Mouse (Mus musculus): ENCODE results near the gene F5.
A peak's percentile ranks its signal among the peaks of the same experiment; 100 is the strongest.

Gene F5

DNA sequence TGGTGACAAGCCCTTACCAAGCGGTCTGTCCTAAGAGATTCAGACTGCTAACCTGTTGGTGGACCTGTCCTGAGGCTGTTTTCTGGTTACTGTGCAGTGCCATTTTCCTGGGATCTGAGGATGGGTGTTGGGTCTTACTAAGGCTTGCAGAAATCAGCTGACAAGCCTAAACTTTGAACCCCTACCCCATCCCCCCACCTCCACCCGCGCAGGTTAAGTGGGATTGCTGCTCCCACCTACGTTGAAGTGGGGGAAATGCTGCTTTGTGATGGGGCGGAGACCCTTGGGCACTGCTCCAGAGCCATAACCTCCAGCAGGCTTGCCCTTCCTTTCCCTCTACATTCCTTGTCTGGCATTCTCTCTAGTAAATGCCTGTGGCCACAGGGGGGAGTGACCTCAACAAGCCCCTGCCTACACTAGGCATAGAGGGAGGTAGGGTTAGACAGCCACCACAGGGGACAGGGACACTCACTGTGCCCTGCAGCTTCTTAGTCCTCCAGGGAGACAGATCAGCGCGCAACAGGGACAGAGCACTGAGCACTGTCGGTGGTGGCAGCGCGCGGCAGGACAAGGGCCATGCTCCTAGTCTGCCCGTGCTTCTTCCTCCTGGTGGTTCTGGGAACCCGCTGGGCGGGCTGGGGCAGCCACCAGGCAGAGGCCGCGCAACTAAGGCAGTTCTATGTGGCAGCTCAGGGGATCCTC lies at the start of gene F5:
Gene F5, plus strand, starts transcription at position 452 of the 702 bp plus-strand sequence.
- no peak for DNase-seq

DNA sequence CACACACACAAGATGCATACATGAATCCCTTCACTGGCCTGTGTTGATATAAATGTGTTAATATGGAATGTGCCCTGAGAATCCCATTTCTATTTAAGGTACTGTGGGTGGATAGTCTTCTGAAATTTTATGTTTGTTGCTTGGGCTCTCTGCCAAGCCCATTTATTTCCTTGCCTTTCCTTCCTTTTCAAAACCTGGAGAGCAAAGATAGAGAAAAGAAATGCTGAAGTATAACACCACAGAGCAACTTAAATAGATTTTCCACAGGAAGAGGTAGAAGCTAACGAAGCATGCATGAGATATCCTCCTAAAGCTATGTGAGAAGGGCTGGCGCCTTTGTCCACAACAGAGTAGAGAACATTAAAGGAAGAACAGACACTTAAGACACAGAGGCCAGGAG lies 41.9 kb upstream of the F5 start:
- DNase-seq = no peak

DNA sequence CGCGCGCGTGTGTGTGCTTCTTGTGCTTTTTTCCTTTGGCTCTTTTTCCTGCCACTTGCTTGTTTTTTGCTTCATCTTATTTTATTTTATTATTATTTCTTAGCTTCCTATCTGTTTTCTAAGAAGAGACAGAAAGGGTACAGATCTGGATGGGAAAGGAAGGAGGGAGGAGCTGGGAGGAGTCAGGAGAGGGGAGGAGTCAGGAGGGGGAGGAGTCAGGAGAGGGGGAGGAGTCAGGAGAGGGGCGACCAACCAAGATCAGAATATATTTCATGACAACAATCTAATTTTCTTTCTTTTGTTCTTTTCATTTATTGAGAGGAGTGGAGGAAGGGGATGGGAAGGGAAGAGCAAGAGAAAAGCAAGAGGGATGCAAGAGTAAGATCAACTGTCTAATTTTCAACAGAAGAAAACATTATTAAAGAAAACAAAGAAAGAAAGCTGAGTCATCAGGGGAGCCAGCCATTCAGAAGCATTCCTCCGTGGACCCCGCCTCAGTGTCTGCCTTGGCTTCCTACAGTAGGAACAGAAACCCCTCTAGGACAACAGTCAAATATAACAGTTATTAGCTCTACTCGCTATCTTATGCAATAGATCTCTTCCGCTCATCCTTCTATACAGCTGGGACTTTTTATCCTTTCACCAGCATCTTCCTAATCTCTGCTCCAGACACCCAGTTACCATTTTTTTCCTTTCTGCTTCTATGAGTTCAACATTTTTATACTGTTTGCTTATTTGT lies 40.9 kb upstream of the F5 start:
- DNase-seq = no peak

DNA sequence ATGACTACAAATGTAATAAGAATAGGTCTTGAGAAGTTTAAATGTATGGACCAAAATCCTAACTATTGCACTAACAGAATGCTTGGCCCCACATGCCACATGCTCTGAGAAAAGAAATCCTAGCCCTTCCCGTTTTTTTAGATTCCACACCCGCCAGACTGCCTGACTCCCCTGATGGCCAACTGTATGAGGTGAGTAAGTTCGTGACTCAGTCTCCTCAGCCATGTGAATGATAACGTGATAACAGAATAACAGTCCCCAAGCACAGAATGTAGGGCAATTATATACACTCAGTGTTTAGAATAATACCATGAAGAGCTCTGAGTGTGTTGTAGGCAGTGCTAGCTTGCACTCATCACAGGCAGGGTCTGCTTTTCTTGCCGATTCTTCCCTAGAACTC lies 37.4 kb upstream of the F5 start:
- no peak for DNase-seq

DNA sequence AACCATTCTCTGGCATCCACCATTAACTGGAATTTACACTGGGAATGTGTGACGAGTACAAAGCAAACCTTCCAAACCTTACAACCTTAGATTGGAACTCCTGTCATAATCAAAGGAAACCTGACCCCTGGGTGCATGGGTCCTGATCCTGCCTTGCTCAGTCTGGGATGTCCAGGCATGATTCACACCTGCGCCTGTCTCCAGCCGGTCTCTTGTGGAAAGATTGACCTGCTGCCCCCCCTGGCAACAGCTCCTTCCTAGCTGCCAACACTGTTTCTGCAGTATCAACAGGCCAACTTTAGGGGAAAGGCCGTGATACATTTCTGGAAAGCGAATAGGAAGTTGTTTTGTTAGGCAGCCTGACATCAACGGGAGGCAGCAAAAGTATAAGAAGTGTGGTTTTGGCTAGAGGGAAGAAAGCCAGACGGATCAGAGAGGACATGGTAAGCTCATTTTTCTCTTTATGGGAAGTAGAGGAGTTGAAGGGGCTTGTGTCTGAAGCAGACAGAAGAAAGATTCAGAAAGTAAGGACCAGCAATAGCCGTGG lies 36.6 kb upstream of the F5 start, which contains the start of gene Selp:
Gene Selp, plus strand, starts transcription at position 318 of the 547 bp plus-strand sequence.
- no peak for DNase-seq

DNA sequence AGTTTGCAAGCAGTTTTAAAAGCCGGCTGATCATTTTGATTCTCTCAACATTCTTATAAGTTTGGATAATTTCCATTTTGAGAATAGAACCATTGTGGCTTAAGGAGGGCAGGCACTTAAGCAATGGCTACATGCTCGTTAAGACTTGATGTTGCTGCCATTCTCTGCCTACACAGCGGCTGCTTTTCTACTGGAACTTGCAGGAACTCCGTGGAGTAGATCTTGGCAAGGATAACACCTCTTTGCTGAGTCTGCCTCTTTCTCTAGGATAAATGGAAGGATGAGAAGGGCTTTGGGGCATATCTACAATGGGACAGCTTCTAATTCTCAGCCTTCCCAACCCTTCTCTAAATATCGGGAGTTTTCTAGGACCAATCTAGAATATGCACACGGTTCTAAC lies 36.0 kb upstream of the F5 start:
- DNase-seq = no peak

DNA sequence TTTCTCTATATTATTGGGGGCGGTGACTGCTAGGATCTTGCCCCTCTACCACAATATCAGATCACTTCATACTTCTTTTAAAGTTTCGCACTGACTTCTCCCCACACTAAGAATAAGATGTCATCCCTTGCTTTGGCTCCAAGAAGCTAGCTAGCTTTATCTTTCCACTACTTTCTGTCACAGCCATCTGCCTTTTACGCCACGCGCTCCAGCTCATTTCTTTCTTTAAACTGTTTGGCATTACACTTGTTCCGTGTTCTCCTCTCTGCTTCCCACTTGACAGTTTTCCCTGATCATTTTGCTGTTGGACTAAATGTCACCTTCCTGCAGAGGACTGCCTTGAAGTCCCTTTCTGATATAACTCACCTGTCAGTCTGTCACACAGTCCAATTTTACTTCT lies 33.8 kb upstream of the F5 start:
- DNase-seq = no peak

DNA sequence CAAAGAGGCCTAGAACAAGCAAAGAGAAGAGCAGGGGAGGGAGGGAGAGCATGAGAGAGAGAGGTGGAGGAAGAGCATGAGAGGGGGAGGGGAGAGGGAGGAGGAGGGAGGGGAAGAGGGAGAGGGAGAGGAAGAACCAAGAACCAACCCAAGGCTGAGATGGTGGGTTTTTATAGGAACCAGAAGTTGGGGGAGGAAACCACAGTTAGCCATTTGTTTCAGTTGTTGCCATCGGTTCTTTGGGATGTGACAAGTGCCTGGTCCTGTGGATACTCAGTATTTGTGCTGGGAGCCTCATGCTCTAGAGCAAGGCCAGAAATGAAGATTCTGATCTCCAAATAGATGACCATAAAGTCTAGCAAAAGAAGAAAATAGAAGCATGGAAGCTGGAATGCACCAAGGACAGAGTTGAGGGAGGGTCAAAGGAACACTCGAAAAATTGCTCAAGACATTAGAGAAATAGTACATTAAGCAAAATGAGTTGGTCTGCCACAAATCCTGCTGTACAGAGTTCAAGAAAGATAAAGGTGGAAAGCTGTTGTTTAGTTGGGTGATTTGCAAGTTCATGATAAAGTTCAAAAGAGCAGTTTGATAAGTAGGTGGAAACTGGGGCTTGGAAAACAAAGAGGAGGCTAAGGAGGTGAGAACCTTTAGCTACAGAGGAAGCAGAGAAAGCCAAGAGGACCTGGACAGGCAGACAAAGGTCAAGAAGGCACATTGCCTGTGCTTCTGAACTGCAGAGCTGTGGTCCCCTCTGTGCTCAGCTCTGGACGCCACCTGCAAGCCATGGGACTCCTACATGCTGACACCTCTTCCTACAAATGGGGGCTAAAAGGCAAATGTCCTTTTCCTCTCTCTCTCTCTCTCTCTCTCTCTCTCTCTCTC lies 31.5 kb upstream of the F5 start:
- no peak for DNase-seq

DNA sequence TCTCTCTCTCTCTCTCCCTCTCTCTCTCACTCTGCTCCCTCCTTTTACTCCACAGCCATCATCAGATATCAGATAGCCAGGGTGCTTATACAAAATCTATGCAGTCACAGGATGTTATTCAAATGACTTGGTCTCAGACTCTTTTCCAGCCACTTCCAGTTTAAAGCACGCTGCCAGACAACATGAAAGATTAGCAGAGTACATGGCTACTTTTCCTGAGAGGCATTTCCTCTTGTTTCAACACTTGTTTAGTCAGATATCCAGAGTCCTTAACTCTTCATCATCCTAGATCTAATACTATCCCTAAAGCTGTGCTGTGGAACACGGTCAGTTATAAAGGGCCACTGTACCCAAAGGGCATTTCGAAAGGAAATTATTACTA lies 30.9 kb upstream of the F5 start:
- no peak for DNase-seq

DNA sequence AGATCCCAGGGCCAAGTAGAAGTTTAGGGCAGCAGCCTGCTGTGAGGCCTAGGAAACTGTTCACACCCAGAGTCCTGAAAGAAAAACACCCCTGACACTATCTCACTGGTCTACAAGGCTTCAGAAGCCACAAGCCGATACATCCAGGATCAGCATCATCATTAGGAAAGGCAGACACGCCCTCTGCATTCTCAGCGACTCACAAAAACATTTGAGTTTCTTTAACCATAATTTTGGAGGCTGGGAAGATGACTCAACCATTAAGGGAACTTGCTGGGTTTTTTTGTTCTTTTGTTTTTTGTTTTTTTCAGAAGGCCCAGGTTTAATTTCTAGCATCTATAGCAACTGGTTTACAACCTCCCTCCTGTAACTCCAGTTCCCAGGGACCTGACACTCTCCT lies 27.8 kb upstream of the F5 start:
- DNase-seq = no peak

DNA sequence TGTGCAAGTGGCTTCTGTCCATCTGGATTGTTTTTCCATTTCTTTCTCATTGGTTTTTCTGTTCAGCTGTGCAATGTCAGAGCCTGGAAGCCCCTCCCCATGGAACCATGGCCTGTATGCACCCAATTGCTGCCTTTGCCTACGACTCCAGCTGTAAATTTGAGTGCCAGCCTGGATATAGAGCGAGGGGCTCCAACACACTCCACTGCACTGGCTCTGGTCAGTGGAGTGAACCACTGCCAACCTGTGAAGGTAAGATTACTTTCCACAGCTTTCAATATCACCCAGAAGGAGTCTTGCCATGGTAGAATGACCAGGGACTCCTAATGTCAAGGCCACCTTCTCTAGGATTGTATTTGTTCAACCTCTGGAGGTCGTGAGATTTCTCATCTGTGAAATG lies 21.6 kb upstream of the F5 start:
- no peak for DNase-seq

DNA sequence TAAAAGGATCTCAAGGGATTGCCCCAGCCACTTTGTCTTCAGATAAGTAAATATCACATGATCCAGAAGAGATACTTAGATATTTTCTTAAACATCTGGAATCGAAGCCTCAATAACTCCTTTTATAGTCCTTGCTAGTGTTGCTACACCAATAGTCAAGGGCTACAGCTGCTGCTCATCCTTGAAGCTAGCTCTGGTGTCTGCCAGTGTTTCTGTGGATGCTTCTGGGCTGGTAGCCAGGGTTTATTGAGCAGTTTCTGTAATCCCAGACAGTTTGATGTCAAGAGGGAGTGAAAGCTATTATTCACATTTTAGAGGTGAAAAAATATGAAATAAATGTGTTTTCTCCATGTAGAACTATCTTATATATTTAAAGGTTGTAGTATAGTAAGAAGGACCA lies 19.0 kb upstream of the F5 start:
- DNase-seq = no peak

DNA sequence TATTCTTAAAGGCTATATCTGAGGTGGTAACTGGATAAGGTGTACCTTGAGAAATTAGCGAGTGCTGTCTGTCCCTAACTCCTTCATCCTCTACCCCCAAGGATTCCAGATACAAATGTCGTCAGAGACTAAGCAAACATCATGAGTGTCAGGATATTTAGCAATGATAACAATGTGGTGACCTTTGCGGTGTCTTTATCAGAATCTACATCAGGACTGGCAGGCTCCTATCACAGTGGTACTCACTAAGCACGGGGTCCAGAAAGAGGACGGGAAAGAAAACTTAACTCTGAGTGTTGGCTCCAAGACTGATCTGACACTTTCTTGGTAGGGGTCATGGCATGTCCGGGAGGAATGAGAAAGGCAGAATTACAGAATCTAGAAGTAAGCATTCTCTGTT lies 17.5 kb upstream of the F5 start:
- DNase-seq = no peak

DNA sequence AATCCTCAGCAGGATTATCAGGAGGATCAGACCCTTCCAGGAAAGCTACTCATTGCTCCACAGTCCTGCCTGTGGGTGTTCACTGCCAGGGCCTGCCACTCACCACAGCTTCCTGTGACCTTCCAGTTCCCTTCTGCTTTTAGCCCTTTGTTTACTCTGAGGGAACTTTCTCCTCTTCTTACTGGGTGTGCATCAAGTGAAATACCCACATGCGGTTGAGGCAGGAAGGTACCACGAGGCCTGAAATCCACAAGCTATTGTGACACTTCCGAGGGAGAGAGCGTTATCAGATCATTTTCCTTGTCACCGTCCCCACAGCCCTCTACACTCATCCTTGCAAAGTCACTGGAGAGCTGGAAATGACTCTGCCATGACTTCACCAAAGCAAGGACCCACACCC lies 16.3 kb upstream of the F5 start:
- peak; percentile 49 for DNase-seq

DNA sequence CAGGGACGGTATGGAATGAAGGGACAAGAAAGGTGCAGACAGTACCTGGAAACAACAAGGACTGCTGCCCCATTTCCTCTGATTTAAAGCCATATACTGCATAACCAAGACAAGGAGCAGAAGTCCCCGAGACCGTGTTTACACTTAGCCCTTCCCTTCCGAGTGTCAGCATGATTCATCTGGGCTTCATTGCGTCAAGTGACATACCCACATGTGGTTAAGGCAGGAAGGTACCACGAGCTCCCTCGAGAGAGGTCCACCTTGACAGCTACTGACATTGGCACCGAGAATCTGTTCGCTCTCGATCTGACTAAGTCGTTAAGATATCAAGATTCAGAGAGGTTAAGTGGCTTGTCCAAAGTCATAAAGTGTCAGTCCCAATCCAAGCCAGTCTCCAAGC lies 15.7 kb upstream of the F5 start:
- DNase-seq = peak; percentile 43

DNA sequence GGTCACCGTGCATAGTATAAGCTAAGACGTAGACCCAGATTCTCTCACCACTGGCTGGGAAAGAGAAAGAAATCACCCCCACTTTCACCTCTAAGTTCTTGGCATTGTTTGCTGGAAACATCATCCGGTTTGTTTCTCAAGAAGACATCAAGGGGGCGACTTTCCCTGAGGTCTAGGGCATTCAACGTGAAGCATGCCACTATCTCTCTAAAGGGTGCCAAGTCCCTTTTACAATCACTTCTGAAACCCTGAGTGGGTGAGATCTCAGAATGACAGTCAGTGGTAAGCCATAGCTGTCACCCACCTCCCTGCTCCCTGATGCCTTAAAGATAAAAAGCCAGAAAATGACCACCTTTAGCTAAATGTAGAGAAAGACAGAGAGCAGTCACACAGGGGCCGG lies 15.0 kb upstream of the F5 start:
- DNase-seq = no peak

DNA sequence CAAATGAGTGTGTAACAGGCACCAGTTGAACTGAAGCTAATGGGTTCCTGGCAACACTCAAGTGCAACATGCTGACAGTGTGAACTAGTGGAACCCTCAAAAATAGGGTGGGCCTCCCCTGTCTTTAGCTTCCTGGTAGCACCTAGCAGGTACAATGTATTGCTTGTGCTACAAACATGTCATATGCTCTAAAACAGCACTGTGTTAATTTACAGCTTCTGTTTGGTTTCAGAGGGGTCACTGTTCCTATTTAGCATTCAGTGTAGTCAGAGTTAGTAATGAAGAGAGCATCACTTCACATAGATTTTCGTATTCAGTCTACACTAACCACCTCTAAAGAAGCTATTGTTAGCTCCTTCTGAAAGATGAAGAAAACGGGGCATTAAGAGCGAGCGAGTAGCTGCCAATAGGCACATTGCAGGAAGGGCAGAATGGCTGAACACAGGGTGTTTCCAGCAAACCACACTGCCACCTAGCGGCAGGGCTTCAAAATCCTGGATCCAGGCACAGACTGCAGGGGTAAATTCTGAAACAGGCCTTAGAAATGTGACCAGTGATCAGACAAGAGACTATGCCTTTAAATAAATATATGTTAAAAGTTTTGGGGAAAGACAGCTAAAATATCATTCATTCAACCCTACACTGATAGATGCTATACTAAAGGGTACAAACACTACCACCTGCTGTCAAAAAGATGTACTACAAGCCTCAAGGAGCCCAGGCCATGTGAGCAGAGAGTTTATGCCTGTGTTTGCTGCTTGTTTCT lies 13.1 kb upstream of the F5 start:
- peak; percentile 89 for DNase-seq

DNA sequence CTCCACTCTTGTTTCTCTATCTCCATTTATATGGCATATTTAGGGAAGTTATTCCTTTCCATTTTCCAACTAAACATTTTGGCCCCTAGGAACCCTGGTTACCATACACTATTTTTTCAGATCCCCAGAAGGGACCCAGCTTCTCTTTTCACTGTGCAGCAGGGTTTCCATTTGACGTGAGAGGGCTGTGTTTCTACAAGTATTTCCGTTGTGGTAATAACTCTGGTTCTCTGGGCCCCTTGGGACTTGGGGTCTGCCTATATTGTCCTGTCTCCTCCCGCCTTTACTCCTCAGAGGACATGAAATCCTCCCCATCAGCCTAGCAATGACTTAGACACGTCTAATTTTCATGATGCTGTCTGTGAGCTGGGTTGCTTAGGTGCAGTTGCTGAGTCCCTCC lies 12.2 kb upstream of the F5 start:
- no peak for DNase-seq

DNA sequence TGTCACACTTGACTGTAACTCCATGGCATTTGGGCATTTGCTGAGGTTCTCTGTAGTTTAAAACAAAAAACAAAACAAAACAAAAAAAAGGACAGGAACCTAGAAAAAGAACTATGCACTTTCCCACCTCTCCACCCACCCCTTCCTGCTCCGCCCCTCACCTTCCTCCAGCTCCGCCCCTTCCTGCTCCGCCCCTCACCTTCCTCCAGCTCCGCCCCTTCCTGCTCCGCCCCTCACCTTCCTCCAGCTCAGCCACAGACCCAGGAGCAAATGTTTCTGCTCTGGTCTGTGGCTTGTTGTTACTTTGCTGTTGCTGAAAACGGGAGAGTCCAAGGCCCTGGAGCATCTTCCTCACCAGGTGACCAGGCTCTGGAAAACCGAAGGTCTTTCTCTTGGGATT lies 2.6 kb upstream of the F5 start:
- DNase-seq = peak; percentile 63

DNA sequence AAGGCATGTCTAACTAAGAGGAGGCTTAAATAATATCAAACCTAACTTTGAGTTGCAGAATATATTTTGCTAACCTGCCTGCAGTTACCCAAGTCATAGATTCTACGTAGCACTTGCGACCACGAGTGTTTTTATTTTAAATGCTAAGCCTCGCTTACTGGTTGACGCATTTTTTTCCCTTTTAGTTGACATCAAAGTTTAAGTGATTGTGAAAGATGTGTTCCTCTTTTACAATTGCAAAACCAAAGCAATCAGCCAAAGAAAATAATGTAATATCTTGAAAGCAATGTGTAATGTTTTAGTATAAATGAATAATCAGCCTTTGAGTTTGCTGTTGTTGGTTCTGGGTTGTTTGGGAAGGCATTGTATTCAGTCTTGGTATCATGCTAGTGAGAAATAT lies 1.2 kb downstream of the F5 start:
- DNase-seq = no peak

DNA sequence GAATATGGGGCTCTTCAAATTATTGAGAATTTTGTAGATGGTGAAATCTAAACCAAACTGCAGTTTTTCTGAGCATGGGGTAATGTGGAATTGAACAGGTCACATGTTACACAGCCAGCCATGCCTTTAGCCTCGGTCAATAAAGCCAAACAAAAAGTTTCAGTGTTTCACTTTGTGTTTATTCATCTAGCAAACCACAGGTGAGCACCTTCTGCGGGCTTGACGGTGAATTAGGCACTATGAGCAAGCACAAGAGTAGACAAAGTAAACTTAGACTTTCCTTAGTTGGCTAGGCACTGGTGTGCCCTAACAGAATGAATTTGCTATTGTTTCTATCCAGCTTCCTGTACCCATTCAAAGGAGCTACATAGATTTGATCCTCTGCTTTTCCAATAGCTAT lies 3.3 kb downstream of the F5 start:
- no peak for DNase-seq

DNA sequence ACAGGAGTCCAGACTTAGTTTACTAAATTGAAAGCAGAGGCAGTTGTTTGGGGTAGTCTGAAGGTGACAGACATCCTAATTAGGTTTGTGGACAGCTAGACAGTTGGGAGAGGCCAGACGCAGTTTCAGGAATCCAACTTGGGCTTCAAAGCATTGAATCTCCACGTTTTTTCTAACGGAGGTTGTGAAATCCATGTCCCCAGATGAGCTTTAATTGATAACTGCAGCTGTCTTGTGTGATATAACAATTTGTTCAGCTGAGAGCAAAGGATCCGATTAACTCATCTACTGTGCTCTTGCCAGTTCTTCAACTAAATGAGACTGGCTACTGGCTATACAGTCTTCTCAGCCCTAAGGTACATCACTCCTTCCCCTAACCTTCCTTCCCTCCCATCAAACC lies 6.9 kb downstream of the F5 start:
- DNase-seq = no peak

DNA sequence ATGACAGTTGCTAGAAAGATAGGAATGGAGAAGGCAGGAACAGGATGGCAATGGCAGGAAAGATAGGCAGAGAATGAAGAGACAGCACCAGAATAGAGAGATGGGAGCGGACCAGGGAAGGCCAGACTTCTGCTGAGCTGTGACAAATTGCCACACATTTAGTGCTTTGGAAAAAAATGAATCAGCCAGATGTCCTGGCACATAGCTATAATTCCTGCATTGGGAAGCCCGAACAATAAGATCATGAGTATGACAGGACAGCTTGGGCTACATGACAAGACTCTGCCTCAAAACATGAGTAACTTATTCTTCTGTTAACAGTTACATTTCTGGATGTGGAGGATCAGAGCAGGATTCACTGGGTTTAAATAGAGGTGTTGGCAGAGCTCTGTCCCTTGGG lies 8.1 kb downstream of the F5 start:
- no peak for DNase-seq
